11 mouse cellular contexts compared by ENCODE assay signal in genomic region chr17:47943103-47943870, GRCm38 (mm10). TPM values are rescaled to one million over a fixed set of nuclear protein-coding genes. Genes with fewer than 3 reads are reported as not detected.
DNase-seq lines count a peak whose midpoint lies in the region; ATAC-seq lines count a peak whose summit lies in the region.
"Had no signal": no experiment of that assay in that cellular context is flagged by ENCODE, and none has a peak within 500 bp of the region (broad histone marks: within the 10 kb centered on the region; RNA-seq: fewer than 3 reads in every experiment).

No protein-coding gene starts in this region.

- peaks cover 17% of the 10 kb centered on the region for H3K4me1 ChIP-seq in forebrain, embryonic 13.5 days
- peaks cover 14% of the 10 kb centered on the region for H3K4me1 ChIP-seq in forebrain, embryonic 12.5 days

- peak; percentile 48; the same call in 1 of the 2 replicates for ATAC-seq in forebrain, embryonic 13.5 days
- ATAC-seq in forebrain, embryonic 12.5 days (ENCODE audit: low FRiP score), result no peak
- ATAC-seq in common myeloid progenitor, adult 5-6 weeks (replicated peaks; ENCODE audit: low read depth, poor library complexity, severe bottlenecking), result peak; percentile 83

- peak; percentile 50 for DNase-seq in 3T3-L1 (ENCODE audit: low read depth, low spot score)
- peak; percentile 79 for DNase-seq in induced T-regulatory cell, adult 2 months (ENCODE audit: low read depth)
- DNase-seq in urinary bladder, postnatal 25 days (ENCODE audit: low spot score), result no peak
- DNase-seq in adrenal gland, postnatal 4 days (ENCODE audit: low spot score in 2 of 2), result no peak
- DNase-seq in right cerebral cortex, postnatal 36 days (ENCODE audit: low spot score in 2 of 2), result no peak
- DNase-seq: kidney, postnatal 4 days; lung, embryonic 14.5 days had no signal

- H3K27ac ChIP-seq in forebrain, embryonic 13.5 days, result peak overlapping the region; percentile 1; the same call in 1 of the 2 replicates
- no peak overlapping the region for H3K27ac ChIP-seq in forebrain, embryonic 12.5 days
- H3K27ac ChIP-seq: heart, embryonic 10.5 days had no signal

- WGBS in forebrain, embryonic 13.5 days, result 63% methylated on average over 9 of the region's 9 CpGs
- 75% methylated on average over 9 of the region's 9 CpGs for WGBS in forebrain, embryonic 12.5 days

- H3K4me2 ChIP-seq in forebrain, embryonic 13.5 days, result no peak overlapping the region
- H3K4me2 ChIP-seq in forebrain, embryonic 12.5 days, result no peak overlapping the region
- H3K4me2 ChIP-seq: lung, embryonic 14.5 days had no signal

- peaks cover 26% of the 10 kb centered on the region for H3K27me3 ChIP-seq in forebrain, embryonic 13.5 days
- peaks cover 26% of the 10 kb centered on the region for H3K27me3 ChIP-seq in forebrain, embryonic 12.5 days

- H3K36me3 ChIP-seq in forebrain, embryonic 13.5 days (ENCODE audit: poor library complexity, severe bottlenecking), result no peaks in the 10 kb centered on the region
- H3K36me3 ChIP-seq in forebrain, embryonic 12.5 days (replicated peaks), result no peaks in the 10 kb centered on the region
- H3K36me3 ChIP-seq: heart, embryonic 10.5 days had no signal

- no peak overlapping the region for H3K9ac ChIP-seq in forebrain, embryonic 13.5 days
- H3K9ac ChIP-seq in forebrain, embryonic 12.5 days, result no peak overlapping the region
- H3K9ac ChIP-seq: lung, embryonic 14.5 days had no signal

- H3K4me3 ChIP-seq in forebrain, embryonic 13.5 days, result no peak overlapping the region
- H3K4me3 ChIP-seq in forebrain, embryonic 12.5 days (replicated peaks), result no peak overlapping the region
- H3K4me3 ChIP-seq: heart, embryonic 10.5 days had no signal

- H3K9me3 ChIP-seq in forebrain, embryonic 13.5 days (replicated peaks), result no peaks in the 10 kb centered on the region
- no peaks in the 10 kb centered on the region for H3K9me3 ChIP-seq in forebrain, embryonic 12.5 days
- H3K9me3 ChIP-seq: heart, embryonic 10.5 days had no signal

RNA-seq across cellular contexts. Expression of gene Foxp4, which starts 18.8 kb away (rescaled TPM):
- polyA plus RNA-seq in forebrain, embryonic 13.5 days (2015; fragmentation: Nextera tagmentation; extraction: Ambion mirVana), result 13.4 and 15.6 TPM in 2 replicates
- polyA plus RNA-seq in forebrain, embryonic 12.5 days (2016; fragmentation: Nextera tagmentation; extraction: Ambion mirVana), result 22.6 and 24.3 TPM in 2 replicates
- total RNA-seq in common myeloid progenitor, adult 5-6 weeks (2017), result 1.8 and 3.7 TPM in 2 replicates
- 10 to 100 TPM; 37.8 to 41.2 TPM for total RNA-seq in adrenal gland, postnatal 4 days (2021)

Comparison
In these comparisons a context has a peak if more than half of its experiments do, and no peak if none do; other contexts are left out.
1. DNase-seq: peak in 3T3-L1 (single experiment) and induced T-regulatory cell, adult 2 months (single experiment); none in urinary bladder, postnatal 25 days (single experiment), adrenal gland, postnatal 4 days (0 of 2) and right cerebral cortex, postnatal 36 days (0 of 2).